Mouse (Mus musculus) kidney, adult 2 months (tissue): ENCODE measurements around the gene Zmiz1. TPM values are rescaled to one million over a fixed set of nuclear protein-coding genes. Genes with fewer than 3 reads are reported as not detected.

Source experiments
- DNase-seq: peaks from one replicate; pipeline ENCODE4 v3.0.0; 2021
- H3K27ac ChIP-seq: fragments of 200-500 bp; 2 replicates; pipeline ENCODE4 v1.5.1; 2012; ENCODE audit warnings: low read depth, low read length, control low read depth, inconsistent platforms; ENCODE audit not compliant: insufficient read depth
- H3K27me3 ChIP-seq: fragments of 200-500 bp; replicated peaks from 2 replicates; pipeline ENCODE4 v1.6.1; 2012; ENCODE audit warnings: mild to moderate bottlenecking, moderate library complexity, low read length, inconsistent platforms; ENCODE audit not compliant: control insufficient read depth, insufficient read depth
- H3K36me3 ChIP-seq: fragments of 200-500 bp; 2 replicates; pipeline ENCODE4 v1.6.1; 2012; ENCODE audit warnings: mild to moderate bottlenecking, moderate library complexity, low read length, inconsistent platforms; ENCODE audit not compliant: control insufficient read depth, insufficient read depth
- H3K4me1 ChIP-seq: fragments of 200-500 bp; 2 replicates; pipeline ENCODE4 v1.6.1; 2011; ENCODE audit warnings: low read length; ENCODE audit not compliant: control insufficient read depth, insufficient read depth
- H3K4me3 ChIP-seq: fragments of 200-500 bp; 2 replicates; pipeline ENCODE4 v1.5.1; 2011; ENCODE audit warnings: mild to moderate bottlenecking, low read depth, low read length, control low read depth; ENCODE audit not compliant: insufficient read depth
- CTCF ChIP-seq: fragments of 200-500 bp; conservative IDR thresholded peaks from 2 replicates; pipeline ENCODE4 v1.5.1; 2011; ENCODE audit warnings: low read depth, mild to moderate bottlenecking, control low read depth, low read length, moderate library complexity, mixed read lengths; ENCODE audit not compliant: insufficient read depth, insufficient read length
- POLR2A ChIP-seq: fragments of 200-500 bp; IDR thresholded peaks from one replicate; pipeline ENCODE4 v1.6.1; 2011; ENCODE audit warnings: low read depth, low read length, control low read depth
- WGBS: fragments of 180-500 bp; shearing (Covaris S2); methylation state at CpG from one replicate; pipeline ENCODE4 v1.1.7; 2018; 5-methylcytosine and 5-hydroxymethylcytosine counted together
- polyA plus RNA-seq: library from polyadenylated mRNA; depleted of rRNA; stranded (reverse); fragments of >200 nt; gene quantifications from 2 replicates; pipeline ENCODE4 v1.2.3, GENCODE M21; 2012

Zmiz1 gene
- polyA plus RNA-seq, 1 experiment = 42.6 TPM

DNA sequence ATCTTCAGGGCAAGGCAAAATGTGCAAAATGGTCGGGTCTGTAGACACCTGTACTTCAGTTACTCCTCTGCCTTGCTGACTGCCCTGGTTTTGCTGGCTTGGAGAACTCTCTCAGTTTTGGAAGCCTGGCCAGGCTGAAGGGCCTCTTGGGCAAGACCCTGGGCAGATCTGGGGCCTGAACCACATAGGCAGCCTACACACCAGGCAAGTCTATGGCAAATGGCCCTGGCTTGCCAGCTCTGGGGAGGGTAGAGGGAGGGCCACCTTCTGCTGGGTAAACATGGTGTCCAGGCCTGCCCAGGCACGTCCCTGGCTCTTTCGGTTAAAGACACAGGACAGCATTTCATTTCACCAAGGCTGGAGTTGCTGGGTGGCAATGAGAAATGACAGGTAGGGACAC lies 17.5 kb downstream of the Zmiz1 start:
- Histone ChIP-seq H3K27me3 (no peaks in the 10 kb centered on the region), H3K27ac (peak overlapping the region; percentile 54), H3K4me1 (peaks cover 81% of the 10 kb centered on the region), H3K36me3 (no peaks in the 10 kb centered on the region), H3K4me3 (no peak overlapping the region)
- TF ChIP-seq CTCF (no peak), POLR2A (no peak)
- DNase-seq = no peak
- 54% methylated on average over 3 of the region's 3 CpGs for WGBS

DNA sequence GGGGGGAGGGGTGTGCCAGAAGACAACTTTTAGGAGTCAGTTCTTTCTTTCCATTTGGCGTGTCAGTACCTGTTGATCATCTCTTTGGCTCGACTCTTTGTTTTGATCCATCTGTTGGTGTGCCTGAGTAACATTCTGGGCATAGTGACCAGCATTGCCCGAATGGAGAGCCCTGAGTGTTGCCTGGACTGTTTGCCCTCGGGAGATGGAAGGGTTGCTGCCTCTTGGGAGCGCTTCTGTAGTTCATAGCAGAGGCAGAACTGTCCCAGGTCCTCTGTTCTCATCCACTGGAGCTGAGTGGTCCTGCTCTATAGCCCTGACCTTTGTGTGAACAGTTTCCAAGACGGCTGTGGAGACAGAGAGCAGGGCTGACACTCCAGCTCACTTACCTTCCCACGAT lies 18.3 kb downstream of the Zmiz1 start:
- no peaks in the 10 kb centered on the region for H3K27me3 ChIP-seq
- no peaks in the 10 kb centered on the region for H3K36me3 ChIP-seq
- WGBS = 56% methylated on average over 7 of the region's 7 CpGs
- no peak overlapping the region for H3K4me3 ChIP-seq
- no peak for DNase-seq
- TF ChIP-seq POLR2A = no peak
- TF ChIP-seq CTCF = no peak
- peak overlapping the region; percentile 54 for H3K27ac ChIP-seq
- peaks cover 81% of the 10 kb centered on the region for H3K4me1 ChIP-seq

DNA sequence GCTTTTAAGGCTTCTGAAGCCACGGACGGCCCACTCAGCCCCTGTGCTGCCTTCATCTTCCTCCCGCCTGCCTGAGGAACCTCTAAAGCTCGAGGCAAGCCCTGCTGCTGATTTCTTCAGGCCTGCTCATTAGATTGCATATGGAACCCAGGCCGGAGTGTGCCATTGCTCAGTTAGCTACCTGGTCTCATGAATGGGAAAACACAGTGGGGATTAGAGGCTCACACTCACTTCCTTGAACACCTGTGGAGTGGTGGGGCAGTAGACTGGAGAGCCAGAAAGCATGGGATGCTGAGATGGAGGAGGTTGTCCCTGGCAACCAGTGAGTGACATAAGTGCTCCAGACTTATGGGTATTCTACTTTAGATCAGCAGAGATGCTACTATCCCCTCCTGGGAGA lies 19.3 kb downstream of the Zmiz1 start:
- 68% methylated on average over 5 of the region's 5 CpGs for WGBS
- DNase-seq = no peak
- Histone ChIP-seq H3K36me3 (no peaks in the 10 kb centered on the region), H3K4me1 (peaks cover 80% of the 10 kb centered on the region), H3K27me3 (no peaks in the 10 kb centered on the region), H3K27ac (no peak overlapping the region), H3K4me3 (no peak overlapping the region)
- TF ChIP-seq POLR2A = no peak
- no peak for TF ChIP-seq CTCF

DNA sequence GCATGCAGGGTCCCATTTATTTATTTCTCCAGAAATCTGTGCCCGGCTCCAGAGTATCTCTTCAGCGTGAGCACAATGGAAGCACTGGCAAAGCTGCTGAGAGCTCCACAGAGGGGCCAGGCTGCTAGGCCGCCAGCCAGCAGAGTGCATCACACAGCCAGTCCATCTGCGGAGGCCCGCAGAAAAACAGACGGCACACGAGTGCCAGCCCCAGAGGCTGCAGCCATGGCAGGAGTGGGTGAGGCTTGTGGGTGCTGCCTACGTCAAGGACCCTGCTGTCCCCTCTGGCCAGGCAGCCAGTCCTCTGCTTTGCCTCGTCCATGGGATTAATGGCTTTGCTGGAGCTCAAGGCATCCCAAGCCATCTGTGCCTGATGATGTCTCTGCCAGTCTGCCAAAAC lies 19.8 kb downstream of the Zmiz1 start:
- Histone ChIP-seq H3K27me3 (no peaks in the 10 kb centered on the region), H3K27ac (peak overlapping the region; percentile 88), H3K36me3 (no peaks in the 10 kb centered on the region), H3K4me3 (no peak overlapping the region), H3K4me1 (peaks cover 80% of the 10 kb centered on the region)
- TF ChIP-seq CTCF = no peak
- TF ChIP-seq POLR2A = no peak
- DNase-seq = no peak
- 58% methylated on average over 9 of the region's 9 CpGs for WGBS

DNA sequence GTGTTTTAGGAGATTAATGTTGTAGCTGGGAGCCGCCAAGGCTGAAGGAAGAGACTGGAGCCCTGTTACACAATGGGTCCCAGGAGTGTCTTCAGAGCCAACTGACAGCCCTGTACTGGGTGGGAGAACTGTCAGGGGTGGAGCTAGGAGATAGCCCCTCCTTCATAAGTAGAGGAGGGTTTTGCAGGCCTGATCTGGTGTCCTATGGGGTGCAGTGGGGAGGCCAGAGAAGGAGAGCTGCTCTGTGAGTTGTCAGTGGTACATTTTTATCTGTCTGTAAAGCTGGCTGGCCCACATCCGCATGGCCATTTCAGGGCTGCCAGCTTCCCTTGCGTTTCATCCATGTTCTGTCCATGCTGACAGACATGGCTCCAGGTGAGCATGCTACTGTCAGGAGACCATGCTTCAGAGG lies 20.9 kb downstream of the Zmiz1 start:
- H3K4me1 ChIP-seq = peaks cover 74% of the 10 kb centered on the region
- TF ChIP-seq CTCF (no peak), POLR2A (no peak)
- H3K4me3 ChIP-seq = no peak overlapping the region
- 66% methylated on average over 3 of the region's 3 CpGs for WGBS
- H3K36me3 ChIP-seq = no peaks in the 10 kb centered on the region
- H3K27me3 ChIP-seq = no peaks in the 10 kb centered on the region
- no peak for DNase-seq
- peak overlapping the region; percentile 88 for H3K27ac ChIP-seq

DNA sequence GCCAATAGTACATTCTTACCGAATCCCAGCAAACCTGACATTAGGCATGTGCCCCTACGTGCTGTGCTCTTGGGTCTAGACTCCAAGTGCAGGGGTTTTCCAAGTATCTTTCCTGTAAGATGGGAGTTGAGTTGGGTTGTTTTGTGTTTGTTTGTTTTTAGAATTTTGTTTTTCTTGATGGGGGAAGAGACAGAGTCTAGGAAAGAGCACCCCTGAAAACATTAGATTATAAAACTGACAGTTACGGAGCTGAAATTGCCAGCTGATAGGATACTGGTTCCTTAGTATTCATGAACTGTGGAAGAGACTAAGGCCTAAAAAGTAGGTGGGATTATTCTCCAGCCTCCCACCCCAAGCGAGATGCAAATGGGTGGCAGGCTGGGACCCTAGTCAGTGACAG lies 21.5 kb downstream of the Zmiz1 start:
- no peaks in the 10 kb centered on the region for H3K27me3 ChIP-seq

DNA sequence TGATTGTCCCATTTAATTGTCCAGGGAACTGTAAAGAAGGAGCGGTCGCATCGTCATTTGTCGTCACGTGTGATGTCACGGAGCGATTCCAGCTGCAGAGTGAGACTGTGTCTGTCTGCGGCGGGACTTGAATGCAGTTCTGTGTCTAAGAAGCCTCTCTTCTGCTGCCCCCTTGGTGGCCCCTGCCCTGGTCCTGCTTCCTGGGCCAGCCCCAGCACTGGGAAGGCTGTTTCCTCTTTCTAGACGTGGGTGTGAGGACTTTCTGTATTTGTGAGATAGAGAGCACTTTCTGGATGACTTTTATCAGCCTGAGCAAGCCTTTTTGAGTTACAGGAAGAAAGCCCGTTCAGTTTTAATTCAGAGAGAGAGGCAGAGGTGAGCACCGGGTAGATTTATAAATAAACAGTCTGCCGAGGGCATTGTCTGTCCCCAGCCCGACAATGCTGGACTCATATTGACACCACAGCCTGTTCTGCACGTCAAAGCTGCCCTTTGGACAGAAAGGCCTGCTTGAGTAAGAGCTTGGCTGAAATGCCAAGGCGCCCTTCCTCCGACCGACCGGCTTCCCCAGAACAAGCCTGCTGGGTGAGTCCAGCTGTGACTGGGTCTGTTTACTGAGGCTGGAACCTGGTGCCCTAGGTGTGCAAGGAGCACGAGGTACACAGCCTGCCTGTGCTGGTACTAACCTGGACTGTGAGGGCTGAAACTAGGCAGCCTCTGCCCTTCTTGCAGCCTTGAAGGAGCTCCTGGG lies 22.1 kb downstream of the Zmiz1 start:
- WGBS = 21% methylated on average over 20 of the region's 20 CpGs
- peak overlapping the region; percentile 88 for H3K27ac ChIP-seq
- no peak for TF ChIP-seq CTCF
- TF ChIP-seq POLR2A = no peak
- no peaks in the 10 kb centered on the region for H3K36me3 ChIP-seq
- H3K27me3 ChIP-seq = no peaks in the 10 kb centered on the region
- DNase-seq = peak; percentile 97
- H3K4me3 ChIP-seq = no peak overlapping the region
- peaks cover 65% of the 10 kb centered on the region for H3K4me1 ChIP-seq

More for the DNA sequence above, 21.5 kb downstream of the Zmiz1 start:
- H3K36me3 ChIP-seq = no peaks in the 10 kb centered on the region
- TF ChIP-seq CTCF (no peak), POLR2A (no peak)
- H3K4me1 ChIP-seq = peaks cover 69% of the 10 kb centered on the region
- no peak for DNase-seq
- no peak overlapping the region for H3K4me3 ChIP-seq
- peak overlapping the region; percentile 88 for H3K27ac ChIP-seq
- WGBS = 63% methylated on average over 4 of the region's 4 CpGs
